Mouse (Mus musculus) thymus, adult 18-20 months (tissue): Measurements from ENCODE around the gene Slc13a2.

Experiments used
- DNase-seq, 2 experiments: peaks; one replicate each; pipeline ENCODE4 v3.0.0; 2022; ENCODE audit warnings: mixed read lengths in 2 of 2

The Slc13a2 gene

DNA sequence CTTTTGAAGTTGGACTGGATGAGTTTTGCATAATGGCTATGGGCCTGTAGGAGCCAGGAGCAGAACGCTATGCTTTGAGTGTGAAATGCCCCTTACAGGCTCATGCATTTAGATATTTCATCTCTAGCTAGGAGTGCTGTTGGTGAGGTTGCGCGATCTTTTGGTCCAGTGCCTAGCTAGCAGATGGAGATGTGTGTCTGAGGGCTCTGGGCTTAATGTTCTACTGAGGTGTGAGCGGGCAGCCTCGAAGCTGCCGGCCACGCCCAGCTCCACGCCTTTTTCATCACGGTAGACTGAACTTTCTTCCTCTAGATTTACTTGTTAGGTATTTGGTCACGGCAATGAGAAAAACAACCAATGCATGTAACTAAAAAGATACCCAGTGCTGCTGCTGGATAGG lies 9.2 kb upstream of the Slc13a2 start:
- no peak for DNase-seq

DNA sequence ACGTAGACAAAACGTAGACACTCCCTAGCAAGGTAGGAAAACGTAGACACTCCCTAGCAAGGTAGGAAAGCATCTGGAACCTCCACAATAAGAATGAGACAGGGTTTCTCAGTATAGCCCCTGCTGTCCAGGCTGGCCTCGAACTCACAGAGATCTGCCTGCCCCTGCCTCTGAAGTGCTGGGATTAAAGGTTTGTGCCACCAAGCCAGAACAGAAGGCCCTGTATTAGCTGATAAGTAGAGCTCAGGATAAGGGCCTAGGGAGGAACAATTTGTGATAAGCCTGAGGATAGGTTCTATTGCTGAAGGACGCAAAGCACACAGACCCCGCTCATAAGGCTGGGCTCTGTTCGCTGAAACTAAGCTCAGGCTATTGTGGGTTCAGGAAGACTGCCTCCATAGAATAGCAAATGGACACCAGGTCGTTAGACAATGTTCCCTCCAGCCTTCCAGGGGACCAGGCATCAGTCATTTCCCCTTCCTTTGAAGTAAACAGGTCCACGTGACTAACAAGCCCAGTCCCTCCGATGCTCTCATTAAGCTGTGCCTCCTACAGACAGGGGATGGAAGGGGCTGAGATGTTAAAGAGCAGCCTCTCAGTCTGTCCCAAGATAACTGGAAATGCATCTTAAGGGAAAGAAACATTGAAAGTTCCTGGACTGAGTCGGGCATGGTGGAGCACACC lies 8.3 kb upstream of the Slc13a2 start:
- DNase-seq: no peak

DNA sequence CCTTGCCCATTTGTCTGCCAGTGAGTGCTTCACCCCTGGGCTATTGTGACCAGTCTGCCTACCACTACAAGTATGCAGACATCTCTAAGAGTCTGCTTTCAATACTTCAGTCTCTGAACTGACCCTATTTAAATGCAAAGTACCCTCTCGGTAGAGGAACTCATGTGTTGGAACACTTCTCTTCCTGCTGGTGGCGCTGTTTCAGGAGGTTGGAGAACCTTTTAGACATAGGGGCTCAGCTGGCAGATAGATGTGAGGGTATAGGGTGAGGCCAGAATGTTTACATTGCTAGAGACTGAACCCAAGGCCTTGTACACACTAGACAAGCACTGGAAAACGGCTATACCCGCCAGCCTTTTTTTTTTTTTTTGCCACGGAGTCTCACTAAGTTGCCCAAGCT lies 6.3 kb upstream of the Slc13a2 start:
- no peak for DNase-seq

DNA sequence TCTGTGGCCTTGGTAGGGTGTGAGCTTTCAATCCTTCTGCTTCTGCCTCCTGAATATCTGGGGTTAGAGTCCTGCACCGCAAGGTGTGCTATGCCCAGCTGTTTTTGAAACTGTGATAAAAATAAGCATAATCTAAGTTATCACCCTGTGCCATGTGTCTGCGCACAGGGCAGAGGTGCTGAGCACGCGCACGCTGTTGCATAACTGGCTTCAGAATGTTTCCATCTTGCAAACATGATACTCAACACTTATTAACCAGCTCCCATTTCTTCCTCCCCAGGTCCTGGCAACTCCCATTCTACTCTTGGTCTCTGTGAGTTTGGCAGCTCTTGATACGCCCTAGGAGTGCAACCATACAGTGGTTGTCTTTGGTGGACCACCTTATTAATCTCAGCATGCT lies 5.6 kb upstream of the Slc13a2 start:
- no peak for DNase-seq

DNA sequence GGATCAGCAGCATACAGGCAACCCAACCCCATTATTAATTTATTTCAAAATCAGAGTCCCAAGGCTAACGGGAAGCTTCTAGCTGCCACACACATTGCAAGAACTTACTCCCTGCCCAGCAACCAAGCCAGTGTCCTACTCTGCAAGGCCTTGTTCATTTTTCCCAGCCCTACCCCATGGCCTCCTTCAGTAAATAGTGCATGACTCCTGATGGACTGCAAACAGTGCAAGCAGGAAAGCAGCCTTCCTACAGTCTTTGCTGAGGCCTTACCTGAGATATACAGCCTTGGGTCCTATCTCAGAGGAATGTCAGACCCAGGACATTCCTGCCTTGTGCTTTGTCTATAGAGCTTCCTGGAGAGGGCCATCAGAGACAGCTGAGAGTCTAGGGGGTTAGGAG lies 3.6 kb upstream of the Slc13a2 start:
- DNase-seq: no peak

DNA sequence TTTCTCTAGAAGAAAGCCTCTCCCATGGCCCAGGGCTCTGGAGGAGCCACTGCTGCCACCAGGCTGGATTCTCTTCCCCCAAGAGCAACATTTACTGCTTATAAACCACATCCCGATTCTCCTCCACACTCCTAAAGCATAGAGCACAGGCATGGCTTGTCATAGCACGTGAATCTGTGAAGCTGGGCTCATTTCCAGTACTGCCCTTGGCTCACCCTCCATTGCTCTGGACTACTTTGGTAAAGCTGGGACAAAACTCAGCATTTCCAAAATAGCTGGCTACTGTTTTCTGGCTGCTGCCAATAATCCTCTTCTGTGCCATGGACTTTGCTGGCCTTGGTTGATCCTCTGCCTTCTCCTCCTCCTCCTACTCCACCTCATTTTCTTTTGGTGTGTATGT lies 2.3 kb upstream of the Slc13a2 start:
- DNase-seq: no peak

DNA sequence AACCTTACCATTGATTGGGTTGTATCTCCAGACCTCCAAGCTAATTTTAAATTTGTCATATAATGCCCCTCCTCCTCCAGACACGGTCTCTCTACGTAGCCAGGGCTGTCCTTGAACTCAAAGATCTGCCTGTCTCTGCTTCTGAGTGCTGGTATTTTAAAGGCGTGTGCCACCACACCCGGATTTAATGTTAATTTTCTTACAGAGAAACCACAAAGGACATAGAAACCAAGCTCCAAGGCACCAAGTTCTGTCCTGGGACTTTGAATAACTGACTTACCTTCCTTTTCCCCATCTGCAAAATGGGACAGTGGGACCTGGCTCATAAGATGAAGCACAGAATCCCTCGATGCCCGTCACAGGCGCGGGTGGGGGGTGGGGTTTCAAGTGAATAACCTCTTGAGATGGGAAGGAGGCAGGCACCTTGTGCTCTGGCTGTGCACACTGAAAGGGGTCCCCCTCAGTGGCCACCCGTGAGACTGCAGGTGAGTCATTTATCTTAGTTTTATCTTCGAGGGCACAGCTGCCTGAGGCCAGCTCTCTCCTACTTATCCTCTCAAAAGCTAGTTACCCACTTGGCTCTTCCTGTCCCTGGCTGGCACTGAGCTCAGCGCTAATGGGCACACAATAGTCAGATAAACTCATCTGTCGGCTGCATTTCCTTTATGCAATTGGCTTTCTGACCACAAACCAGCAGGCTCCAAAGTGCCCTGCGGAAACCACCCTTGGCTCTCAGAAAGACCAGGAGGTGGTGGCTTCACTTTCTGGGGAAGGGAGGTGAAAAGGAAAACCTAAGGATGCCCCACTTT lies 612 bp downstream of the Slc13a2 start:
- no peak for DNase-seq

DNA sequence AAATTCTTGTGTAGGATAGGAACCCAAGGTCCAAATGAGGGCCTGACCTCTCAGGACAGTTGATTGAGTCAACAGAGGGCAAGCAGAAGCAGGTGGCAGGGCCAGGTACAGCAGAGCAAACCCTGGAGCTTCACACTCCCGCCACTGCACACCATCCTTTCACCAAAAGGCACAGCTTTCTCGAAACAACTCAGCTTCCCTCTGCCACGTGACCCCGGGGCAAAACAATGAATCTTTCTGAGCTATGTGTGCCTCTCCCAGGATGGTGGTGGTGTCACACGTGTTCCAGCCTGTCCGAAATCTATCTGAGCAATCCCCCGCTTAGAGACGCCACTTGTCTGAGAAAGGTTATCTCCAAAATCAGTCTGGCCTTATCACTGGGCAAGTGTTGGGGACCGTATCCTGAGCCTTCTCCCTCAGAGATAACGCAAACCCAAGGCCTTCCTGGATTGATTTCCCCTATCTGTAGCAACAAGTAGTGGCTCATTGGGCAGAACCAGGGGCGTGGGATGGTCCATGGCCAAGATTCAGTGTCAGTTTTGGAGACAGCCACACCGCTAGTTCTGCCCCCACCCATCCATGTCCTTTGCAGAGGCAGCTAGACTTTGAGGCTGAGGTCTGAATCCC lies 1.6 kb downstream of the Slc13a2 start:
- no peak for DNase-seq

DNA sequence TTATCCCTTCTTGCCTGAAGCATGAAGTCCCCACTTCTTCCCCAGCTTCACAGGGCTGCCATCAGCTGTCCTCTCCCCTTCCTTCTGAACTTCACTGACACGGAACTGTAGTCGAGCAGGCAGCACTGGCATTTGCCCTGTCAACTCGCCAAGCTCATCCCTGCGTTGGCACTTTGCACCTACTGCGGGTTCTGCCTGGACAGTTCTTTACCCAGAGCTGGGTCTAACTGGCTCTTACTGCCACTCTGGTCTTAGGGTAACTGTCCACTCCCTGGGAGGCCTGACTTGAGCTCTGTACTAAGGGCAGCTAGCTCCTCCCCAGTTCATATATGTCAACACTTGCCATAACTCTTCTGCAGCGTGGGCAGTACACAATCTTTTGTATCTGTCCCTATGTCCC lies 5.2 kb downstream of the Slc13a2 start:
- no peak for DNase-seq

DNA sequence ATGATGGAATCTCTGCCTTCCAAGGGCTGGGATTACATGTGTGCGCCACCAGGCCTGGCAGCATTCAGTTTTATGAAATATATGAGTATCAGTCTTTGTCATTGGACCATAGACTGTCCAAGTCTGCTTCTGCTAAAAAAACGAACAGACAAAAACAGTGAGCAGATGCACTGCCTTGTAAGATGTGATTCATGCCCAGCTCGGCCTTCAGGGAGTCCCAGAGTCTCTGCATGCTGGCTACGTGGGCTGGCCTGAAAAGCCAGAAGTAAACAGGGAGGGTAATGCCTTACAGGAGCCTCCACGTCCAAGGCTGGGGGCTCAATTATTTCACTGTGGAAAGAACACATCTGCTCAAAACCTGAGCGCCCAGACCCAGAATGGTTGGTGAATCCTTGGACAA lies 9.2 kb downstream of the Slc13a2 start:
- no peak for DNase-seq

DNA sequence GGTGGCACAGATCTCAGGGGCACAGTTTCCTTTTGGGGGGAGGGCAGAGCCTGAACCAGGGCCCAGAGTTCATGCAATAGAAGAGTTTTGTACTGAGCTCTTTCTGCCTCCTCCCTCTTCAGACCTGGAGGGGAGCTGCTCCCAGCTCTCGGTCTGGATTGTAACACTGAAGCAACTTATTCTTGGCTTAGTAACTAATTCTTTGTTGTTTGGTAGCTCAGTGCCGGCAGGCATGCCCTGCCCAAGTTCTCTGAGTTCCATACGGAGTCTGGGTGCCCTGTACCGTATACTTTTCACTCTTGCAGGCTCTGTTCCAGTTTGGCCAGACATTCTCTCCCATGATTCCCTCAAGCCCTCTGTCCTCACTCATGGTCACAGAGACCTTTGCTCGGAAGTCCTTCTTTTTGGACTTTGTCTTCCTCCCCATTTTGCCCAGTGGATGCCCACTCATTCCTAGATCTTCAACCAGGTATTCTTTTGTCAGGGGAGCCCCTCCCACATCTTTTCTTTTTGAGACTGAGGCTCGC lies 9.6 kb downstream of the Slc13a2 start:
- no peak for DNase-seq

DNA sequence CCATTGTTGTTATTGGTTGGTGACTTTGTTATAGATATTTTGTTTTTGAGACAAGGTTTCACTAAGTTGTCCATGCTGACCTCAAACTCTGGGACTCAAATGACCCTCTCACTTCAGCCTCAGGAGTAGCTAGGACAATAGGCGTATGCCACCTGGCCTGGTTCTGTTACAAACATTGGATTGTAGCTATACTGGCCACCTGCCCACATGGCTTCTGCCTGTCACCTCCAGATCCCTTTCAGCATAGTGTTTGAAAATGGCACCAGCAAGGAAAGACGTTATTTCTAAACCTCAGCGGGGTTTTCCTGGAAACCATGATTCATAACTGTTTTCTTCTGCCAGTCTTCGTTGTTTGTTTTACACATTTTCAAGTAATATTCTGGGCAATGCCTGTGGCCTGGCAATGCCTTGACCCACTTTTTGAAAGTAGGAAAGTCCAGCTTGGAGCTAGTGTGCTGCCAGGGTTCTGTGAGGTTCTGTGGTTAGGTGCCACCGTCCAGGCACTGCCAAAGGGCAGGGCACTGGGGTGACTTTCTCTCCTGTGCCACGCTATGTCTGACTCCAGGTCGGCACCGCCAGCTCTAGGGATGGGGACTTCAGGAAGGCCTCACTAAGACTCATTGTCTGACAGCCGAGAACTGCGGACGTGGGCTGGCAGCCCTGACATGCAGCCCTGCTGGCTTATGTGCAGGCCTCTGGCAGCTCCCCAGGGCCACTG lies 10.3 kb downstream of the Slc13a2 start:
- DNase-seq: no peak

DNA sequence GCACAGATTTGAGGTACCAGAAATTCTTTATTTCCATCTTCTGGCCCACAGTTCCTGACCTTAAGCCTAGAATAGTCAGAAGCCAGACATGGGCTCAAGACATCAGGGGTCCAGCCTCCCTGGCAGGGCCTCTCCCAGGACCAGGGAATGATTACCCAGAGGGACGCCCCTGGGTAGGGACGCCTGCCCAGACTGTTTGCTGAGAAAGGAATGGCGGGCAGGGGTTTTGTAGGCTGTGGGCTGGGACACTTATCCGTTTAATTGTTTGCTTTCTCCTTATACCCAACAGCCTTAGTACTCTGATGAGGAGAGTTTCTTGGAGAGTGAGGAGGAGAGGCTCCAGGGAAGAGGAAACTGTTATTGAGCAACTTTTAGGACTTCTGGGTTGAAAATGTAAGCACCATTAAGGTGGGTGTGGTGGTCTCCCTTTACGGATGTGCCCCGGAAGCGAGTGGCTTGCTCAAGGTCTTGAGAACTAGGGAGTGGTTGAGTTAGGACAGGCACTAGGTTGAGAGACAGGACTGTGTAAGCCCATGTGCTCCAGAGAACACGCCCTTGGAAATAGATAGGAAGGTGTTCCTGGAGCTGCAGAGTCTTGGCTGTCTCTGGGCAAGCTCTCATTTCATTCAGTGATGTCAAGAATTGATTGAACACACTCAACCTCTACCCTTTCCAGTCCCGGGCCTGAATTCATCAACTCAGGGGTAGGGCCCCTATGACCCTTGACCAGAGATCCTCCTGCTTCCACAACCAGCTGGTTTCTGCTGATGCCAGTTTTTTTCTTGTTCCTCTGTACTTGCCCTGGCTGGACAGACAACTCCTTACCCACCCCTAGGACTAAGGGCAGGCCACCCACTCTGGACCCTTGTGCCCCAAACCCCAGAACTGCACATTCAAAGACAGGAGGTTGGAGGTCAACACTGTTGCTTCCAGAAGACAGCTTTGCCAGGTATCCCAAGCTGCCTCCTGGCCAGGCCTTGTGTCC lies 13.5 kb downstream of the Slc13a2 start:
- DNase-seq: no peak

DNA sequence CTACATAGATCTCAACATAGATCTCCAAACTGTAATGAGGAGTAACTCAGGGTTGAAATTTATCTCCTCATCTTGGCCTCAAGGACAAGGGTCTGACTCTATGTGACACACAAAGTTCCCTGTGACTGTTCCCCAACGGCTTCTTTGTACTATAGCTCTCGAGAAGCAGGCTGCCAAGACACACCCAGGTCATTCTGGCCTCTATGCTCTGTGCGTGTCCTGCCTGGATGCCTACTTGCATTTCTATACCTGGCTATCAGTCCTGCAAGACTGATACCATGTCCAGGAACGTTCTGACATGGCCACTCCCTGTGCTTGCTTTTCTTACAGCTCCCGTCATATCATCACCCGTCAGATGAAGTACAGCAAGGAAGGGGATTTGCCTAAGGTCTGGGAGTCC lies 20.0 kb downstream of the Slc13a2 start:
- no peak for DNase-seq

DNA sequence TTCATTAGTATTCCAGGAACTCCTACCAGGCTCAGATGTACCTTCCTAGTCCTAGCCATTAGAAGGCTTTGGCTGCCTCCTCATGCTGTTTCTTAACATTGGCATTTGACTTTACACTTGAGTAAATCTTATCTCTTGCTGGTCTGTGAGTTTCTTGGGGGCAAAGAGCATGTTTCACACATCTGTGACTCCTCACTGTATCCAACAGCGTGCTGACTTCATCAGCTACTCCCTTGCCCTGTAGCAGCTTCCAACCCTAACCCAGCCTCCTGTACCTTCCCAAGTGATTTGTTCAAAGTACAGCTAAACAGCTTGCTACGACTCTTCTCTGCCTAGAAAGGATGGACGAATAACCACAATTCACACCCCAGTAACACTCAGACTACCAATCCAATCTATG lies 20.5 kb downstream of the Slc13a2 start:
- no peak for DNase-seq

DNA sequence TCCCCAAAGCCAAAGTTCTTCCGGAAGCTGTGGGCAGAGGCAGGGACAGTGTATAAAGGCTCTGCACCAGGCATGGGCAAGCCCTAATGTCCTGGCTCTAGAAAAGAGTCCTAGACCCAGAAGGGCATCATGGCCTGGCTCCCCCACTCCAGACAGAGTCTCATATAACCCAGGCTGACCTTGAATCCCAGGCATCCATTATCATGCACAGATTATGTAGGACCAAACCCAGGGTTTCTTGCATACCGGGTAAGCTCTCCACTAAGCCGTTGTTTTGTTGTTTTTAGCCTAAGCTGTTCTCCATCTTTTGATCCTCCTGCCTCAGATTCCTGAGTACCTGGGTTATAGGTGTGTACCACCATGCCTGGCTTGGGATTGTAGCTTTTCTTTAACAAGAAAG lies 21.1 kb downstream of the Slc13a2 start:
- DNase-seq: no peak

DNA sequence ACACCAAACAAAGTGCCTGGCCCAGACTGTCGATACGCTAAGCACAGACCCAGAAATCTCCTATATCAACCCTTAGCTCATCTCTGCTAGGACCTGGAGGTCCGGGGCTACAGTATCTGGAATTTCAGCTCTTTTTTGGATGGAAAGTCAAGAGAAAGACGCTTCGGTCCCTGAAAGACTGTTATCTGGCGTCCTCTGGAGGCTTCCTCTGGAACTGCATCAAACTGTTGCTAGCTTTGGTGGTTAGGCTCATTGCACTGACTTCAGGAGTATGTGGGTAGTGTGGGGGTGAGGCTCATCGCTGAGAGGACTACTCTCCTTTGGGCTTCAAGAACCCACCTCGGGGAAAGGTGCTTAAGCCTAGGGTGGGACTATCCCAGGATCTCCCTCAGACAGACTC lies 22.3 kb downstream of the Slc13a2 start:
- DNase-seq: peak in 1 of 2 experiments; percentile 13

DNA sequence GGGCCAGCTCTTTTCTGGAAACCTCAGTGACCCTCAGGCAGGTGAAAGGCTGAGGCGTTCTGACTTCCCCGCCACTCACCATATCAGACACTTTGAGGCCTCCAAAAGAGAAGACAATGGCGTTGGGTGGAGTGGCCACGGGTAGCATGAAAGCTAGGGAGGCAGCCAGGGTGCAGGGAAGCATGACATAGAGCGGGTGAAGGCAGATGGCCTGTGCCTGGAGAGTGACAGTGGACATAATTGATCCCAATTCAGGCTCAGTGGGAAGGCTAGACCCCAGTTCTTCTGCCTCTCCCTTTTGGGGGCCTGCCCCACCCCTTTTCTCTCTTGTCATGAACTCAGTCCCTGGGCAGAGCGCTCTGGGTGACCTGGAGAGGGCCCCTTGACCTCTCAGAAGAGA lies 23.8 kb downstream of the Slc13a2 start:
- no peak for DNase-seq

DNA sequence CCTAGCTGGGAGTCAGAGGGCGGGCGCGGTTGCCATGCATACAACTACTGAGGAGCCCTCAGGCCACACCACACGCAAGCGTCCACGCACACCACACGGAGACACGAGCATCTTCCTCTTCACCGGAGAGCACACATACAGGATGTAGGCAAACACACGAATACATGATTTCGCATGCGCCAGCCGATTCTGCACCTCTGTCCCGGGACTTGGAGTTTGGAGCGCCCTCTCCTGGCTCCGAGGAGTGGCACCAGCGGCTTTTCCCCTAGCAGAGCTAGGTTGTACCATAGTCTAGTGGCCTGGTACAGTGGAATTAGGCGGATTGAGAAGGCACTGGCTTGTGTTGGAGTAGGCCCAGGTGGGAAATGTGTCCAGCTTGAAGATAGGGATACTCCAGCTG lies 24.6 kb downstream of the Slc13a2 start:
- peak; percentile 40 to 48 for DNase-seq

DNA sequence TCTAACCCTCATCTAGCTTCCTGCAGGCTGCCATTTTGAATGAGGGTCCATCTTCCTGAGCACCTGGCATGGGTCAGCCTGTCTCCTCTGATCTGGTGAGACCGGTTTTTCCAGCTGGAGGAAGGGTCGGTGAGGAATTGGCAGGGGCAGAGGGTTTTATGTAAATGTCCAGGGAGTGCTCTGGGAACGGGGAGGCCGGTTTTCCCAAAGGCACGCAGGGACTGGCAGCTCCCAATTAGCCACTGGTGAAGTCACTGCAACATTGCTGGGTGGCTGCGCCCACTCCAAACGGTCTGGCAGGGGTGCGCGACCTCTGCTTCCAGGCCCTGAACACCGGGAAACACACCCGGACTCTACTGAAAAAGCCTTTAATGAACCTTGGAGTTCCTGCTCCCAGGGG lies 25.1 kb downstream of the Slc13a2 start:
- no peak for DNase-seq

DNA sequence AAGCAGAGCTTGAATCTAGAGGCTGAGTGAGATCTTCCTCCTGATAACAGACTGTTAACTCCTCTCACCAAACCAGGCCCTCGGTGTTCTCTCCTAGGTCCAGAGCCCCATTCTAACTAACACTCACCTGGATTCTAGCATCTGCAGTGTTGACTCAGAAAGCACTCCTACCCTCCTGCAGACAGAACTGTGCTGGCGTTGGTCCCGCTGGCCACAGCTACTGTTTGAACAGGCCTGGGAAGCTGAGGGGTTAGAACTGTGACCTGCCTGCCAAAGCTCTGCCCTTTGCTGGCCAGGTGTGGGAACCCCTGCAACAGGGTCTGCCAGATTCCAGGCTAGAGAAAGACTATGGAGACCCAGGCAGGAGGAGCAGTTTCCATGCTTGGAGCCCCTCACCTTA lies 29.3 kb downstream of the Slc13a2 start:
- no peak for DNase-seq

DNA sequence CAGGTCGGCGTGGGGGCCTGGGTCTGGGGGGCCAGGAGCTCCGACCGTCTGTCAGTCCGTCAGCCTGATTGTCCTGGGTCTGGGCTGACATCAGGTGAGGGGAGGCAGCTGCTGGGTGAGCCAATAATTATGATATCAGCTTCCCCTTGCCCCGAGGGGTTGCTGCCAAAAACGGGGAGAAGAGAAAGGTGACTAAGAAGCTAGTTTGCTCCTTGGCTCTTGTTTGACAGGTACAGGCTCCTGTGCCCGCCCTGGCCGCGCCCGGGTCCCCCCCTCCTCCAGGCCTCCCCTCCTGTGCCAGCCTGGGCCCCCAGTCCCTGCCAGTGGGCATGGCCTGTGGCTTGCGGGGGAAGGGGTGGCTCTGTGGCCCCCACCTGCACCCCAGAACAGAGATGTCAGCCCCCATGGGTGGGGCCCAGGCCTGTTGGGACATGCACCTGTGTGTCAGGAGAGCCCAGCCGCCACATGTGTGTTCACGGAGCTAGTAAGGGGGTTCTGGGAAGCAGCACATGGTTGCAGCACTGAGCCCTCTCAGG lies 35.4 kb downstream of the Slc13a2 start, which contains the start of gene Foxn1:
Foxn1 (minus strand) TSS at position 51 of the 536 bp plus-strand sequence.
- DNase-seq: no peak
